Mouse (Mus musculus) left cerebral cortex, adult 11 months (tissue): ENCODE measurements around the gene Ucp1.

Source experiments
- DNase-seq: peaks from one replicate; pipeline ENCODE4 v3.0.0; 2022; ENCODE audit warnings: low spot score

Ucp1 gene

DNA sequence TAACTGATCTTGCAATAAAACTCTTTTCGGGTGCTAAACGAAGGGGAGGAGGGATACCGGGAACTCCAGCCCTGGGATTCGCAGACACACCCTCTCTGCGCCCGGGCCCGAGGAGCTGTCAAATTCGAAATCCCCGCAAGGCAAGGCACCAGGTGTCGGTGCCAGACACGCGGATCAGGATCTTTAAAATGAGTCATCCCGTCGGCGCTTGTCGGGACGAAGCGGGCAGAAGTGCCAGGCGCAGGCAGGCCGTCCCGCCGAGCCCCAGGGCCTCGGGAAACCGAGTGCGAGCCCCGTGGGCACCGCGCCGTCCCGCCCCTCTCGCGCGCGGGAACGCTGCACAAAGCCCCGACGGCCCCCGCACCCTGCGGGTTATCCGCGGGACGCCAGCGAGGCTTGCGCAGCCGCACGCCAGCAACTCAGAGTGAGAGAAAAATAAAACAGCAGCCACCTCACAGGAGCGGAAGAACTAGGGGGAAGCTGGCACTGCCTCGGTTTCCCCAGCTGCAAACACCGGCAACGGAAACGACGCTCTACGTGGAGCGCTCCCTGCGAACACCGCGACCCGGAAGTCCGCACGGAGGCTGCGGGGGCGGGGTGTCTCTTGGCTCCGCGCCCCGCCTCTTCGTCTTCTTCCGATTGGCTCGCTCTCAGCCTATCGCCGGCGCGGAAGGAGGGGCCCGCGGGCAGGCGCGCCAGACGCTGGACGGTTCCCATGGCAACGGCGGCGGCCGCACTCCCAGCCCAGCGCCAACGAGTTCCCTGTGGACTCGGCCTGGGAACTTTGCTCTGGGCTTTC, 41.9 kb downstream of the Ucp1 start, which contains the start of gene Elmod2:
TSS of gene Elmod2 (minus strand) at position 588 of the 799 bp plus-strand sequence.
- DNase-seq: peak; percentile 96

DNA sequence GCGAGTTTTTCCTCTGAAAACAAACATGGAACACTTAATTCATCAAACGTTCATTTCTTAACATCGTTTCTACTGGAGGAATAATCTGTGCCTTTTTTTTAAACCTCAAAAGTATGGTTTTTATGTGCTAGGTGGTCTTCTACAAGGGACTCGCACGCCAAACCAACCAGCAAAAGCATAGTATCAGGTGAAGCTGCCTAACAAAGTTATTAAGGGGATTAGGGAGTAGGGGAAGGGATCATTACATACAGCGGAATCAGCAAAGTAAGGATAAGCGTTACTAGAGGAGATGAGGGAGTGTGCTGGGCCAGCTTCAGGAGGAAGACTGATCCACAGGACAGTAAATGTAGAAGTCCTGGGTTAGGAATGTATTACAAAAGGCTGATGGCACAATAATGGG, 42.7 kb downstream of the Ucp1 start:
- no peak for DNase-seq

DNA sequence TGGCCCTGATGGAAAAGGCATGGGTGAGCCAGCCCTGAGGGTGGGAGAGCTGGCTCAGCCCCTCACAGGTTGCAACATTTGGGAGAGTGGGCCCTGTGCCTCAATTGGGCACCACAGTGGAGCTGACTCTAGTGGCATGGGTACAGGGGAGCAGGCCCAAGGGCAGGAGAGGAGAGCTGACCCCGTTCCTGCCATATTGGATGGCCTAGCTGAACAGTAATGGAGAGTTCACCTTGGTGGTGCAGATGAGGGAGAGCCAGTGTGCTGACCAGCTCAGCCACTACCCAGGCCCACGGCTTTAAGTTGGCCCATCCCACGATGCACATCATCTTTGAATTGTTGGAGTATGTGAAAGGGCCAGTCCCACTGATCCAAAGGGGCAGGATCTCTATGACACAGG, 51.9 kb downstream of the Ucp1 start:
- no peak for DNase-seq

DNA sequence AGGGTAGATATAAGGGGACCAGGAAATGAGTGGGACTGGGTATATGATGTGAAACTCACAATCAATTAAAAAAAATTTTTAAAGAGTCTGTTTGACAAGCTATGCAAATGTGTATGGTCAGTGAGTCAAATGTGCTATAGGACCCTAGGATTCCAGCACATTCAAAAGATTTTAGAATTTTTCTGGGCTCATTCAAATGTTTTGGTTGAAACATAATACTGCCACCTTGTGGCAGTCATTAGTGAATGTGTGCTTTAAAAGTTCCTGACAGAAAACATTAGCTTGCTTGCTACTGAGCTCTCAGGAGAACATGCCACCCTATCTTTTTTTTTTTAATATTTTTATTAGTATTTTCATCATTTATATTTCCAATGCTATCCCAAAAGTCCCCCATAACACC, 52.5 kb downstream of the Ucp1 start:
- no peak for DNase-seq
